Mouse (Mus musculus): ENCODE data around the gene Ppwd1. TPM values are rescaled to one million over a fixed set of nuclear protein-coding genes. Genes with fewer than 3 reads are reported as not detected.
A peak's percentile ranks its signal among the peaks of the same experiment; 100 is the strongest.
"Not testable (repeated sequence)": the region's sequence is repeated elsewhere in the genome, so short reads cannot be mapped to it uniquely, and the experiment has no call there.

The Ppwd1 gene
- polyA plus RNA-seq (2015; fragmentation: Nextera tagmentation; extraction: Ambion mirVana), result 13.3 and 13.4 TPM in 2 replicates

DNA sequence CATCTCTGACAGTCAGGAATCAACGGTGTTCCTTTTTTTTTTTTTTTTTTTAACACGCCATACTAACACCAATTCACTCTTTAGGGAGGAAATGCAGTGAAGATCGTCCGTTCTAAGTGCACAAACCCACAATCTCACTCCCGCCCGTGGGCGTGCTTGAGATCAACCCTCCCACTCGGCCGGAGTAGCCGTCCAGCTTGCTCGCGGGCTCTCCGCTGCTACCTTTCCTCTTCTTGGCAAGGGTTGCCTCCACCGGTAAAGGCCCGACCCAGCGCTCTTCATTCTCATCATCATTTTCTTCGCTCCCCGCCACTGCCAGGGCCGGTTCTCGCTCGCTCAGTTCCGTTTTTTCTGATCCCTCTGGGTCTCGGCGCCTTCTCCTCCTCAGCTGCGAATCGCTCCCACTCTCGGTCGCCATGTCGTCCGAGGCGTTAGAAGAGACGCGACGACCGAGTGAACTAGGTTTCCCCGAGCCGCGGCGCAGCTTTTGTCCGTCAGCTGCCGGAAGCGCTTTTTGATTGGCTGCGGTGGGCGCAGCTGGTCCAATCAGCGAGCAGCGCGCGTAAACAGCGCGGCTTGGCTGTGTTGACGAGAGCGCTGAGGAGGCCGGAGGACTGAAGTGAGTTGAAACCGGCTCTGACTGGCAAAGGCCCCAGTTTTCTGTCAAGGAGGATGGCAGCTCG, at the start of gene Ppwd1, which contains the start of gene Cenpk:
TSS of gene Ppwd1 (minus strand) at position 460 of the 683 bp plus-strand sequence.
TSS of gene Cenpk (plus strand) at position 228 of the 683 bp plus-strand sequence.
- under 1% methylated on average over 55 of the region's 55 CpGs for WGBS
- Histone ChIP-seq H3K4me1 (peaks cover 4% of the 10 kb centered on the region), H3K36me3 (no peaks in the 10 kb centered on the region; the same call in 1 of the 2 replicates), H3K27me3 (replicated peaks) (no peaks in the 10 kb centered on the region), H3K4me2 (peak within 1 kb of the TSS; percentile 66), H3K27ac (peak within 1 kb of the TSS; percentile 96), H3K9ac (peak within 1 kb of the TSS; percentile 79), H3K9me3 (no peaks in the 10 kb centered on the region), H3K4me3 (replicated peaks) (peak within 1 kb of the TSS; percentile 85)
- peak; percentile 99 for ATAC-seq (ENCODE audit: insufficient read depth, low FRiP score, low read depth)

DNA sequence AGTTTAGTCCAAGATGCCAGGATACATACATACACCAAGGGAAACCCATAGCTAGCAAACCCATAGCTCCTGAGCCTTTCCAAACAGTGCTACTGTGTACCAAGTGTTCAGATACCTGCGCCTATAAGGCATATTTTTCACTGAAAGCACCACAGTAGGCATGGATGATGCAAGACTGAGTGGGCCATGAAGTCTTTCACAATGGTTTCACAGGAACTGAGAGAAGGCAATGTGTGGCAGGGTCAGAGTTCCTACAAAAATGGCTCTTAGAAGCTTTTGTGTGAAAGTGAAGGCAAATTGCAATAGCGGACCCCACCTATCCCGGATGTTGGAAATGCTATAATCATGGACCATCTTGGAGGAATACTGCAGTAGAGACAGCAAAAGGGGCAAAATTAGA, 30.4 kb upstream of the Ppwd1 start:
- Histone ChIP-seq H3K4me3 (replicated peaks) (no peak overlapping the region), H3K9me3 (no peaks in the 10 kb centered on the region), H3K9ac (no peak overlapping the region), H3K27ac (no peak overlapping the region), H3K4me1 (no peaks in the 10 kb centered on the region), H3K4me2 (no peak overlapping the region), H3K27me3 (replicated peaks) (no peaks in the 10 kb centered on the region), H3K36me3 (no peaks in the 10 kb centered on the region)
- ATAC-seq (ENCODE audit: insufficient read depth, low FRiP score, low read depth), result no peak
- WGBS, result 91% methylated on average over 3 of the region's 3 CpGs

DNA sequence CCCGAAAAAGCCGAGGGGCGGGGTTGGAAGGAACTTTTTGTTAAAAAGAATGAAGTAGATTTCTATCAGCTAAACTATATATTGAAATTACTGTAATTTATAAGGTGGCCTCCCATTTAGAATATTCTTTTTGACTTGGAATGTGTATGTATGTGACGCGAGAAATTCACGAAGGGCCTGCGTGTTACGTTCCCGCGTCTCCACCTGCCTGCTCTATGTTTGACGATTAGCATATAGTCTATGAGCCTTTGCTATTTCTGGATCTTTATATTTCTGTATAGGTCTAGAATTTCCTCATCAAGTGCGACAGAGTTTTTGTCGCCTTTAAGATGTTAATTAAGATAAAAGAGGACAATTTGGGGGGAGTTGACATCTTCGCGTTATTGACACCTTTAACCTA, 538 bp upstream of the Ppwd1 start:
- no peaks in the 10 kb centered on the region for H3K9me3 ChIP-seq
- no peak for ATAC-seq (ENCODE audit: insufficient read depth, low FRiP score, low read depth)
- peak overlapping the region; percentile 49 for H3K9ac ChIP-seq
- peak overlapping the region; percentile 85 for H3K4me3 ChIP-seq (replicated peaks)
- H3K4me2 ChIP-seq, result peak overlapping the region; percentile 66
- H3K4me1 ChIP-seq, result peaks cover 4% of the 10 kb centered on the region
- 8% methylated on average over 15 of the region's 15 CpGs for WGBS
- peak overlapping the region; percentile 67 for H3K27ac ChIP-seq
- no peaks in the 10 kb centered on the region for H3K27me3 ChIP-seq (replicated peaks)
- H3K36me3 ChIP-seq, result no peaks in the 10 kb centered on the region; the same call in 1 of the 2 replicates

DNA sequence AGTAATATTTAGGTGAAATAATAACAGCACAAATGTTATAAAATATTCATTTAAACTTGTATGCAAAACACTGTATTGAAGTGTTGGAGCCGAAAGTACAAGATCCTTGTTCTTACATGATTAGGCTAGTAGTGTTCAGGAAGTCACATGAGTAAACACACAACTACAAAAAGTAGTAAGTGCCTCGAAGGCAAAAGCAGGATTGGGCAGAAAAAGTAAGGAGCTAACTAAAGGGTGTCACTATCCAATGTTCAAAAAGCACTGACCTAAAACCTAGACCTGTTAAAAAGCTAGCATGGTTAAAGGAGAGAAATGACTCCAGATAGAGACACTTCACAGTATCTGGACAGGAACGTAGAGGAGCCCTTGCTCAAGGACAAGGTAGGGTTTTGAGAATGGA, 1.2 kb downstream of the Ppwd1 start:
- Histone ChIP-seq H3K4me3 (replicated peaks) (peak overlapping the region; percentile 85), H3K27me3 (replicated peaks) (no peaks in the 10 kb centered on the region), H3K4me2 (peak overlapping the region; percentile 58), H3K36me3 (no peaks in the 10 kb centered on the region), H3K4me1 (peaks cover 4% of the 10 kb centered on the region), H3K27ac (no peak overlapping the region), H3K9ac (0 out of 2 replicates have a peak overlapping the region, but pooled peaks have one; percentile 79), H3K9me3 (no peaks in the 10 kb centered on the region)
- no peak for ATAC-seq (ENCODE audit: insufficient read depth, low FRiP score, low read depth)
- 40% methylated on average over 3 of the region's 3 CpGs for WGBS

DNA sequence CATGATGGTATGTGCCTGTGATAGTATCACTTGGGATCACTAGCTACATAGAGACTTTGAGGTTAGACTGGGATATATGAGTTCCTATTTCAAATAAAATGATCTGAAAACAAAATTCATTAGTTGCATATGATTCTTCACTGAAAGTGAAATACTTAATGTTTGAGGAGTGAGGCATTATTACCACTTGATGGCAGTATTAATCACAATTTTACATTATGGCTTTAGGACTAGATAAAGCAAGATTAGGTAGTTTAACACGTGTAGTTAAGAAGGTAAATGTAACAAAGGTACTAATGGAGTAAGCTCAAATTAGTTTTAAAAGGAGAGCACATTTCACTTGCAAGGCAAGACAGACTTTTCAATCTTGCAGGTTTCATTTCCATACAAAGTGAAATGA, 24.3 kb downstream of the Ppwd1 start:
- H3K4me1 ChIP-seq, result no peaks in the 10 kb centered on the region
- no peak overlapping the region for H3K27ac ChIP-seq
- no peak overlapping the region for H3K4me2 ChIP-seq
- 56% methylated on average over 1 of the region's 1 CpGs for WGBS
- H3K36me3 ChIP-seq, result peaks cover 10% of the 10 kb centered on the region
- no peak overlapping the region for H3K4me3 ChIP-seq (replicated peaks)
- H3K9me3 ChIP-seq, result no peaks in the 10 kb centered on the region
- no peak overlapping the region for H3K9ac ChIP-seq
- no peaks in the 10 kb centered on the region for H3K27me3 ChIP-seq (replicated peaks)
- ATAC-seq (ENCODE audit: insufficient read depth, low FRiP score, low read depth), result no peak

DNA sequence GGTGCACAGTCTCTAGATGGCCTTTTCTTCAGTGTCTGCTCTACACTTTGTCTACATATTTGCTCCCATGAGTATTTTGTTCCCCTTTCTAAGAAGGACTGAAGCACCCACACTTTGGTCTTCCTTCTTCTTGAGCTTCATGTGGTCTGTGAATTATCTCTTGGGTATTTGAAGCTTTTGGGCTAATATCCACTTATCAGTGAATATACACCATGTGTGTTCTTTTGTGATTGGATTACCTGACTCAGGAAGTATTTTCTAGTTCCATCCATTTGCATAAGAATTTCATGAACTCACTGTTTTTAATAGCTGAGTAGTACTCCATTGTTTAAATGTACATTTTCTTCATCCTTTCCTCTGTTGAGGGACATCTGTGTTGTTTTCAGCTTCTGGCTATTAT, 32.8 kb downstream of the Ppwd1 start:
- H3K4me1 ChIP-seq; ATAC-seq (ENCODE audit: insufficient read depth, low FRiP score, low read depth); H3K9ac ChIP-seq; H3K4me3 ChIP-seq (replicated peaks); H3K27me3 ChIP-seq (replicated peaks); H3K9me3 ChIP-seq; H3K4me2 ChIP-seq; H3K27ac ChIP-seq: not testable (repeated sequence)
- peaks cover 19% of the 10 kb centered on the region for H3K36me3 ChIP-seq

DNA sequence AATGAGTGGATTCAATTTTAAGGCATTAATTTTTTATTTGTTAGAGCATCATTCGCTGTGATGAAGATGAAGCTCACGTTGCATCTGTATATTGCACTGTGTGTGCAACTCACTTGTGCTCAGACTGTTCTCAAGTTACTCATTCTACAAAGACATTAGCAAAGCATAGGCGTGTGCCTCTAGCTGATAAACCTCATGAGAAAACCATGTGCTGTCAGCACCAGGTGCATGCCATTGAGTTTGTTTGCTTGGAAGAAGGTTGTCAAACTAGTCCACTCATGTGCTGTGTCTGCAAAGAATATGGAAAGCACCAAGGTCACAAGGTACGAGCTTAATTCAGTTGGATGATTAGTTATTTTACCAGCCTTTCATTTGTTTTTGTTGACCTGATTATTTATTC, 41.3 kb downstream of the Ppwd1 start:
- WGBS, result 74% methylated on average over 4 of the region's 4 CpGs
- ATAC-seq (ENCODE audit: insufficient read depth, low FRiP score, low read depth), result peak; percentile 47; the same call in 1 of the 2 replicates
- no peak overlapping the region for H3K4me3 ChIP-seq (replicated peaks)

DNA sequence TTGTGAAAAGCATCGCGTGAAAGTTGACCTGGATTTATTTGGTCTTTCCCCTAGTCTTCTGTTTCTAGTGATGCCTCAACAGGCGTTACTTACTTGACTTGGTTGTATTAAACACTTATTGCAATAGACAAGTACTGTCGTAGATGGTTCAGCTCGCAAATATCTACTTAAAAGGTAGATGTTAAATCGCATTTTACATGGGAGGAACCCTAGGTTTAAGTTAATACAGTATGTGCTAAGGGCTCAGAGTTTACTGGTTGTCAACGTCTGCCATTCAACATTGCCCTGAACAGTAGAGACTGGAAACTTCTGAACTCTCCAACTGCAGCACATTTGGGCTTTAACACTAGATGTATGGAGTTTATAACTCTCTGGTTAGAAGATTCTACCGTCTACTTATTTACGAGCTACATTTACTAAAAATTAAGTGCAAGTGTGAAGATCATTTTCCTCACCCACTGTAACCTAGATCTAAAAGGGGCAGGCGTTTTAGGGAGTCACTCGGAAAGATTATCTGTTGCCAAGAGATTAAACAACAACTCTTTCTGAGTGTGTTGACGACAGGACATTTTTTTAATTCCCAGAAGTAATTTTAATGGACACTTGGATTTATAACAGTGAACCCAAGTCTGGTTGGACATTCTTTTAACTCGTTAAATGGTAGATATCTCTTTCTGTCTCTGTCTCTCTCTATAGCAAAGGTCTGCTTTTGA, 49.3 kb downstream of the Ppwd1 start:
- Histone ChIP-seq H3K9me3 (no peaks in the 10 kb centered on the region), H3K27ac (peak overlapping the region; percentile 83), H3K4me1 (no peaks in the 10 kb centered on the region; the same call in 1 of the 2 replicates), H3K27me3 (replicated peaks) (no peaks in the 10 kb centered on the region), H3K36me3 (no peaks in the 10 kb centered on the region), H3K9ac (peak overlapping the region; percentile 88), H3K4me2 (peak overlapping the region; percentile 54), H3K4me3 (replicated peaks) (peak overlapping the region; percentile 99)
- ATAC-seq (ENCODE audit: insufficient read depth, low FRiP score, low read depth), result no peak
- WGBS, result 15% methylated on average over 13 of the region's 13 CpGs

More for the DNA sequence above, 41.3 kb downstream of the Ppwd1 start:
- Histone ChIP-seq H3K4me1 (no peaks in the 10 kb centered on the region), H3K9me3 (no peaks in the 10 kb centered on the region), H3K27ac (no peak overlapping the region), H3K9ac (no peak overlapping the region), H3K36me3 (peaks cover 17% of the 10 kb centered on the region), H3K4me2 (no peak overlapping the region), H3K27me3 (replicated peaks) (no peaks in the 10 kb centered on the region)

DNA sequence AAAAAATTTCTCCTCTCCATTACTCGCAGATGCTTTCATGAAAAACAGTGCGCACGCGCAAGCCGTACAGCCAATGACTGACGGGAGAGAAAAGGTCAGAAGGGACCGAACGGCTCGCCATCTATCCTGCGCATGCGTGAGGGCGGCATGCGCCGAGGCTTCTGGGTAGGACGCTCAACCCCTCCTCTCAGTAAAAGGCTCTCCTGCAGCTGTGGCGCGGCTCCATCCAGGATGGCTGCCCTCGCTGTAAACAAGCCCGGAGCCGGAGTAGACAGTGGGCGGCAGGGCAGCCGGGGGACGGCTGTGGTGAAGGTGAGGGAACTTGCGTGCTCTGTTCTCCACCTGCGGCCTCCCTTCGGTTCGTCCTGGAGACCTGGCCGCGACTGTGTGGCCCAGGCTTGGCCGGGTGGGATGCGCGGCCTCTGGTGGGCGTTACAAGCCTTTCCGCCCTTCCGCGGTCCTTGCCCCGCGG, 50.0 kb downstream of the Ppwd1 start, which contains the start of gene Trim23:
TSS of gene Trim23 (plus strand) at position 148 of the 472 bp plus-strand sequence.
- no peaks in the 10 kb centered on the region for H3K36me3 ChIP-seq
- peak within 1 kb of the TSS; percentile 84 for H3K27ac ChIP-seq
- H3K4me2 ChIP-seq, result peak within 1 kb of the TSS; percentile 69
- no peaks in the 10 kb centered on the region for H3K27me3 ChIP-seq (replicated peaks)
- WGBS, result under 1% methylated on average over 38 of the region's 38 CpGs
- no peaks in the 10 kb centered on the region for H3K9me3 ChIP-seq
- H3K9ac ChIP-seq, result peak within 1 kb of the TSS; percentile 88
- H3K4me1 ChIP-seq, result no peaks in the 10 kb centered on the region; the same call in 1 of the 2 replicates
- H3K4me3 ChIP-seq (replicated peaks), result peak within 1 kb of the TSS; percentile 99
- ATAC-seq (ENCODE audit: insufficient read depth, low FRiP score, low read depth), result peak; percentile 98

DNA sequence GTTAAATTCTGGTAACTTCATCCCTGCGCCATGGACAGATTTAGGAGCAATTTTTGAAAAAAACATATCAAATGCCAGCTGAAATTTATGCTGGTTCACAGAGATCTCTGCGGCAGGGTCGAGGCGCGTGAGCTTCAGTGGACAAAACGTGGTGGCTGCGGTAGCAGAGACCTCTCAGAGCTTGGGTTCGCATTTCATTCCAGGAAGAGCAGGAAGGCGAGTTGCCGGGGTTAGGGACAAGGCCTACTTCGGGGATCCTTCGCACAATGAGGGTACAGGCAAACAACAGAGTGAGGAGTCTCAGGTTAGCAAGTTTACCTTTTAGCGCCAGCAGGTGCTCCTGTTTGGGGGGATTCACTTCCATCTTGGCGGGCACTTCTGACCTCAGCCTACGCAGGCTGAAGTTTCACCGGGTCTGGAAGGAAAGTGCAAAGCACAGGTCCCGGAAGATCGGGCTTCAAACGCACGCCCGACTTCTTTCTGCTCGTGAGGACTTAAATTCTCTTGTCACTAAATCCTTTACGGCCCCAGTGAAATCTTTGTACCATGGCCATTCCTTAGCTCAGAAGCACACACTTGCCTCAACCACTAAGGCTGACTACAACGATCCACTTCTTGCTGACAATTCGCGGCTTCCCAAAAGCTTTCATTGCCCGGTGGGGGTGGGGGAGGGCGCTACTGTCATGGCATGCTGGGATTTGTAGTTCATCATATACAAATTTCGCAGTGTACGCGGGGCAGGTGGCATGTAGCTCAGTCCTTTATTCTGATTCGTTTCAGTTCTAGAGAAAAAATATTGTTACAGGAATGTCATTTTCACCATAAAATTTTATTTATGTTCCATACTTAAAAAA, 50.6 kb downstream of the Ppwd1 start, which contains the start of gene Trappc13:
TSS of gene Trappc13 (minus strand) at position 674 of the 854 bp plus-strand sequence.
- H3K36me3 ChIP-seq, result no peaks in the 10 kb centered on the region
- peak within 1 kb of the TSS; percentile 69 for H3K4me2 ChIP-seq
- under 1% methylated on average over 32 of the region's 32 CpGs for WGBS
- no peaks in the 10 kb centered on the region for H3K9me3 ChIP-seq
- peak within 1 kb of the TSS; percentile 99 for H3K4me3 ChIP-seq (replicated peaks)
- no peaks in the 10 kb centered on the region; the same call in 1 of the 2 replicates for H3K4me1 ChIP-seq
- H3K27me3 ChIP-seq (replicated peaks), result no peaks in the 10 kb centered on the region
- H3K27ac ChIP-seq, result peak within 1 kb of the TSS; percentile 84
- peak; percentile 87 for ATAC-seq (ENCODE audit: insufficient read depth, low FRiP score, low read depth)
- peak within 1 kb of the TSS; percentile 88 for H3K9ac ChIP-seq

DNA sequence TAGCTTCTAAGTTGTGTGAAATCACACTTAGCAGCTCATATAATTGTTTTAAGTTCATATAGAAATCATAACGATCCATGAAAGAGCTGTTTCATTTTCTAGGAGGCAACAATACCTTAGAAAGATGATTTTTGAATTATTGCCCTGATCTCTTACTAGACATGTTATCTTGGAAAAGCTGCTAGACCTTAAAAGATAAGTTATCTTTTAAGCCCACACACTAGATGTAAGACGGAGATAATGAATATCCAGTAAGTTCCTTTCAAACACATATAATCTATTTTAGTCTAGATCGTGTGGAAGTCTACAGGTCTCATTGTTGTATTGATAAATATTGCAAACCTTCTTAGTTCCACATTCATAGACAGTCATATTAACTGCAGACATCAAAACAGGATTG, 51.8 kb downstream of the Ppwd1 start:
- no peaks in the 10 kb centered on the region for H3K36me3 ChIP-seq
- no peaks in the 10 kb centered on the region; the same call in 1 of the 2 replicates for H3K4me1 ChIP-seq
- 56% methylated on average over 3 of the region's 3 CpGs for WGBS
- no peak overlapping the region for H3K27ac ChIP-seq
- no peaks in the 10 kb centered on the region for H3K27me3 ChIP-seq (replicated peaks)
- H3K4me3 ChIP-seq (replicated peaks), result 0 out of 2 replicates have a peak overlapping the region, but pooled peaks have one; percentile 19
- H3K9me3 ChIP-seq, result no peaks in the 10 kb centered on the region
- H3K9ac ChIP-seq, result no peak overlapping the region
- no peak for ATAC-seq (ENCODE audit: insufficient read depth, low FRiP score, low read depth)
- H3K4me2 ChIP-seq, result peak overlapping the region; percentile 53
